In the genomic region with DNA sequence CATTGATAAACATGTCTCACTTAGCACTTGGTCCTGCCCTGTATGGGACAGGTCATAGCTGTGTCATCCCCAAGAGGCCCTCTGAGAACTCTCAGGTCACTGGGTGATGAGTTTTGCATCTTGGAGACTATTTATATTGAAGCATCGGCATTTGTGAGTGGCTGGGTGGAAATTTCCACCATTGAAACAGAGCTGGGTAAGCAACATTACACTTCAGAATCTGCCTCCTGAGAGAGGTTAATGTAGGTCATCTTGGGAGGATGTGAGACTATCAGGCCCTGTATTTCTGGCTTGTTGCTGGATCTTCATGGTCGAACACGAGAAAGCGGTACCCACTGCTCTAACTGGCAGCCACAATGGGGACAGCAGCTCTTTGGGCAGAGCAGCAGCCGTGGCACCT, we compare ENCODE assay signal across 12 mouse cellular contexts. TPM values are rescaled to one million over a fixed set of nuclear protein-coding genes. Genes with fewer than 3 reads are reported as not detected.
DNase-seq lines count a peak whose midpoint lies in the region; ATAC-seq lines count a peak whose summit lies in the region.
"Had no signal": no experiment of that assay in that cellular context is flagged by ENCODE, and none has a peak within 500 bp of the region (broad histone marks: within the 10 kb centered on the region; RNA-seq: fewer than 3 reads in every experiment).

No protein-coding gene starts in this region.

- H3K27me3 ChIP-seq in heart, embryonic 15.5 days = no peaks in the 10 kb centered on the region
- H3K27me3 ChIP-seq in embryonic facial prominence, embryonic 10.5 days (replicated peaks; ENCODE audit: low read depth, poor library complexity, severe bottlenecking) = no peaks in the 10 kb centered on the region
- H3K27me3 ChIP-seq in stomach, embryonic 15.5 days (replicated peaks) = no peaks in the 10 kb centered on the region
- H3K27me3 ChIP-seq in intestine, embryonic 15.5 days (replicated peaks) = no peaks in the 10 kb centered on the region

- H3K27ac ChIP-seq in heart, embryonic 15.5 days = peak overlapping the region; percentile 75
- H3K27ac ChIP-seq in embryonic facial prominence, embryonic 10.5 days (replicated peaks) = 0 out of 2 replicates have a peak overlapping the region, but pooled peaks have one; percentile 14
- H3K27ac ChIP-seq in stomach, embryonic 15.5 days = 0 out of 2 replicates have a peak overlapping the region, but pooled peaks have one; percentile 28
- H3K27ac ChIP-seq in intestine, embryonic 15.5 days = no peak overlapping the region

- WGBS in heart, embryonic 15.5 days = 66% methylated on average over 5 of the region's 5 CpGs
- 84% methylated on average over 5 of the region's 5 CpGs for WGBS in embryonic facial prominence, embryonic 10.5 days
- 81% methylated on average over 5 of the region's 5 CpGs for WGBS in stomach, embryonic 15.5 days
- 80% methylated on average over 5 of the region's 5 CpGs for WGBS in intestine, embryonic 15.5 days

- H3K4me3 ChIP-seq in heart, embryonic 15.5 days = no peak overlapping the region
- no peak overlapping the region for H3K4me3 ChIP-seq in embryonic facial prominence, embryonic 10.5 days
- H3K4me3 ChIP-seq in stomach, embryonic 15.5 days (replicated peaks) = no peak overlapping the region
- H3K4me3 ChIP-seq in intestine, embryonic 15.5 days (replicated peaks) = no peak overlapping the region

- DNase-seq in heart, postnatal 36 days = no peak
- DNase-seq in spleen, adult 18-20 months = peak; percentile 44 to 45
- DNase-seq in spleen, postnatal 4 days (ENCODE audit: low spot score in 2 of 2) = no peak
- no peak for DNase-seq in embryonic facial prominence, embryonic 10.5 days (ENCODE audit: low spot score)
- DNase-seq in cerebellum, postnatal 36 days = no peak
- DNase-seq: gastrocnemius, postnatal 25 days had no signal

- H3K36me3 ChIP-seq in heart, embryonic 15.5 days = no peaks in the 10 kb centered on the region
- no peaks in the 10 kb centered on the region for H3K36me3 ChIP-seq in embryonic facial prominence, embryonic 10.5 days (replicated peaks)
- no peaks in the 10 kb centered on the region for H3K36me3 ChIP-seq in stomach, embryonic 15.5 days
- no peaks in the 10 kb centered on the region for H3K36me3 ChIP-seq in intestine, embryonic 15.5 days

- H3K9me3 ChIP-seq in heart, embryonic 15.5 days (replicated peaks) = no peaks in the 10 kb centered on the region
- H3K9me3 ChIP-seq in embryonic facial prominence, embryonic 10.5 days = no peaks in the 10 kb centered on the region
- H3K9me3 ChIP-seq in stomach, embryonic 15.5 days = no peaks in the 10 kb centered on the region
- no peaks in the 10 kb centered on the region for H3K9me3 ChIP-seq in intestine, embryonic 15.5 days

- no peak overlapping the region for H3K4me2 ChIP-seq in heart, embryonic 15.5 days
- no peak overlapping the region for H3K4me2 ChIP-seq in stomach, embryonic 15.5 days
- H3K4me2 ChIP-seq in intestine, embryonic 15.5 days (replicated peaks) = no peak overlapping the region

- peaks cover 73% of the 10 kb centered on the region for H3K4me1 ChIP-seq in heart, embryonic 15.5 days (replicated peaks)
- H3K4me1 ChIP-seq in embryonic facial prominence, embryonic 10.5 days = peaks cover 88% of the 10 kb centered on the region
- peaks cover 24% of the 10 kb centered on the region for H3K4me1 ChIP-seq in stomach, embryonic 15.5 days
- peaks cover 23% of the 10 kb centered on the region for H3K4me1 ChIP-seq in intestine, embryonic 15.5 days (replicated peaks)

- no peak overlapping the region for H3K9ac ChIP-seq in heart, embryonic 15.5 days
- H3K9ac ChIP-seq in stomach, embryonic 15.5 days = no peak overlapping the region
- H3K9ac ChIP-seq in intestine, embryonic 15.5 days = no peak overlapping the region

- intact Hi-C loops in heart, postnatal 36 days (cut with DNase I) = loop anchor here (2.0 kb wide), 1 partner anchor 15 kb away; no protein-coding TSS in a partner anchor

- no peak for ATAC-seq in heart, embryonic 15.5 days (replicated peaks; ENCODE audit: insufficient number of reproducible peaks, insufficient read depth, low FRiP score, low read depth)
- no peak for ATAC-seq in stomach, embryonic 15.5 days (ENCODE audit: insufficient read depth, low FRiP score, low read depth)
- no peak for ATAC-seq in intestine, embryonic 15.5 days
- ATAC-seq: intestine, postnatal 0 days had no signal

RNA-seq across cellular contexts. Expression of gene Abcg1, which starts 18.0 kb away (rescaled TPM):
- 10.4 and 12.1 TPM in 2 replicates for polyA plus RNA-seq in heart, embryonic 15.5 days (2015; fragmentation: Nextera tagmentation; extraction: Ambion mirVana)
- total RNA-seq in heart, postnatal 36 days (2021) = 1 to 10 TPM; 5.1 to 8.5 TPM
- polyA plus RNA-seq in embryonic facial prominence, embryonic 10.5 days (2016; fragmentation: Nextera tagmentation; extraction: Ambion mirVana) = 8.2 and 10.1 TPM in 2 replicates
- 7.7 and 8.4 TPM in 2 replicates for polyA plus RNA-seq in stomach, embryonic 15.5 days (2015; fragmentation: Nextera tagmentation; extraction: Ambion mirVana)
- polyA plus RNA-seq in intestine, embryonic 15.5 days (2015; fragmentation: Nextera tagmentation; extraction: Ambion mirVana) = 5.8 and 6.2 TPM in 2 replicates

RNA-seq across cellular contexts. Expression of gene Tff3, which starts 54.0 kb away (rescaled TPM):
- 0.43 TPM in 1 of 2 replicates, not detected in the other for polyA plus RNA-seq in heart, embryonic 15.5 days (2015; fragmentation: Nextera tagmentation; extraction: Ambion mirVana)
- not detected for total RNA-seq in heart, postnatal 36 days (2021)
- polyA plus RNA-seq in embryonic facial prominence, embryonic 10.5 days (2016; fragmentation: Nextera tagmentation; extraction: Ambion mirVana) = not detected in 2 replicates
- polyA plus RNA-seq in stomach, embryonic 15.5 days (2015; fragmentation: Nextera tagmentation; extraction: Ambion mirVana) = 141 and 168 TPM in 2 replicates
- polyA plus RNA-seq in intestine, embryonic 15.5 days (2015; fragmentation: Nextera tagmentation; extraction: Ambion mirVana) = 710 and 905 TPM in 2 replicates
- total RNA-seq: gastrocnemius, postnatal 25 days; left cerebral cortex, adult 18-20 months had no signal
- polyA plus RNA-seq: neural tube, embryonic 14.5 days had no signal

Comparison
In these comparisons a context has a peak if more than half of its experiments do, and no peak if none do; other contexts are left out.
1. DNase-seq: peak in spleen, adult 18-20 months (2 of 2); none in heart, postnatal 36 days (0 of 2), spleen, postnatal 4 days (0 of 2), embryonic facial prominence, embryonic 10.5 days (single experiment) and cerebellum, postnatal 36 days (0 of 2).
2. RNA of gene Tff3, which starts 54.0 kb away (polyA plus RNA-seq): 710 to 905 TPM in intestine, embryonic 15.5 days and 141 to 168 TPM in stomach, embryonic 15.5 days; 0.43 TPM in heart, embryonic 15.5 days and not detected in embryonic facial prominence, embryonic 10.5 days; every median in the first group is over 10 times any median in the second.